Mouse (Mus musculus) heart, postnatal 0 days (tissue): Measurements from ENCODE around the gene Car15. TPM values are rescaled to one million over a fixed set of nuclear protein-coding genes. Genes with fewer than 3 reads are reported as not detected.

ENCODE experiments used
- ATAC-seq: fragments of 200-750 bp; cut with Nextera tagmentation; 2 replicates; pipeline ENCODE4 v1.8.0; 2017; ENCODE audit warnings: low read depth, moderate number of reproducible peaks, moderate library complexity; ENCODE audit not compliant: insufficient read depth
- DNase-seq: peaks from one replicate; pipeline ENCODE4 v3.0.0-alpha.2; 2016; ENCODE audit warnings: low spot score
- H3K27ac ChIP-seq: fragments of 300-500 bp; sonication (generic); 2 replicates; pipeline ENCODE4 v1.5.1; 2014; ENCODE audit warnings: low read depth, mild to moderate bottlenecking
- H3K27me3 ChIP-seq: fragments of 300-500 bp; sonication (generic); 2 replicates; pipeline ENCODE4 v1.6.1; 2014; ENCODE audit warnings: low read length, mixed read lengths; ENCODE audit not compliant: control insufficient read depth, insufficient read depth
- H3K36me3 ChIP-seq: fragments of 300-500 bp; sonication (generic); replicated peaks from 2 replicates; pipeline ENCODE4 v1.6.1; 2014; ENCODE audit warnings: low read length, mixed read lengths; ENCODE audit not compliant: control insufficient read depth, insufficient read depth
- H3K4me1 ChIP-seq: fragments of 300-500 bp; sonication (generic); 2 replicates; pipeline ENCODE4 v1.6.1; 2014; ENCODE audit warnings: antibody characterized with exemption; ENCODE audit not compliant: control insufficient read depth, insufficient read depth
- H3K4me2 ChIP-seq: fragments of 300-500 bp; sonication (generic); 2 replicates; pipeline ENCODE4 v1.6.1; 2014; ENCODE audit warnings: low read depth, mild to moderate bottlenecking, low read length, moderate library complexity
- H3K4me3 ChIP-seq: fragments of 300-500 bp; sonication (generic); 2 replicates; pipeline ENCODE4 v1.5.1; 2014; ENCODE audit warnings: low read depth, low read length
- H3K9ac ChIP-seq: fragments of 300-500 bp; sonication (generic); replicated peaks from 2 replicates; pipeline ENCODE4 v1.6.1; 2014; ENCODE audit warnings: low read depth, low read length, mixed read lengths
- H3K9me3 ChIP-seq: fragments of 300-500 bp; sonication (generic); replicated peaks from 2 replicates; pipeline ENCODE4 v1.6.1; 2016; ENCODE audit warnings: low read length; ENCODE audit not compliant: control insufficient read depth
- CTCF ChIP-seq: IDR thresholded peaks from 2 replicates; pipeline ENCODE4 v1.5.1; 2016; ENCODE audit warnings: antibody characterized with exemption, control low read depth, low read depth
- EP300 ChIP-seq: IDR thresholded peaks from 2 replicates; pipeline ENCODE4 v1.6.1; 2016; ENCODE audit warnings: antibody characterized with exemption, low read depth
- WGBS: fragments of 180-500 bp; shearing (Covaris S2); extraction: QIAGEN DNeasy Blood & Tissue Kit; methylation state at CpG from one replicate; pipeline ENCODE4 v1.1.7; 2014; 5-methylcytosine and 5-hydroxymethylcytosine counted together
- polyA plus RNA-seq: library from polyadenylated mRNA; unstranded; fragments of >200 nt; fragmentation: Nextera tagmentation; extraction: Ambion mirVana; gene quantifications from 2 replicates; pipeline ENCODE4 v1.2.1, GENCODE M21; 2015
- total RNA-seq: library from RNA; depleted of rRNA; stranded (reverse); fragments of >200 nt; gene quantifications from 2 replicates; pipeline ENCODE4 v1.2.3, GENCODE M21; 2014; ENCODE audit warnings: low replicate concordance

The Car15 gene
- total and polyA plus RNA-seq, 2 experiments from 2014 or later: 0.25 to 0.27 TPM

- H3K4me2 ChIP-seq: peak overlapping the region; percentile 51
- no peaks in the 10 kb centered on the region for H3K9me3 ChIP-seq
- H3K27ac ChIP-seq: no peak overlapping the region
- no peak for ATAC-seq
- H3K36me3 ChIP-seq: no peaks in the 10 kb centered on the region
- H3K27me3 ChIP-seq: peaks cover 91% of the 10 kb centered on the region
- no peak for TF ChIP-seq CTCF
- no peak for TF ChIP-seq EP300
- DNase-seq: no peak
- peak overlapping the region; percentile 34 for H3K4me3 ChIP-seq
- 18% methylated on average over 18 of the region's 18 CpGs for WGBS
- H3K4me1 ChIP-seq: peaks cover 17% of the 10 kb centered on the region
- H3K9ac ChIP-seq: no peak overlapping the region
Measured at GRCm38 (mm10) chr16:17802456-17802838, 35.7 kb downstream of the Car15 start.

- DNase-seq (no peak), ATAC-seq (no peak)
- H3K9ac ChIP-seq: no peak overlapping the region
- H3K27ac ChIP-seq: no peak overlapping the region
- TF ChIP-seq EP300 (no peak), CTCF (no peak)
- no peaks in the 10 kb centered on the region for H3K9me3 ChIP-seq
- H3K27me3 ChIP-seq: peaks cover 93% of the 10 kb centered on the region
- 22% methylated on average over 7 of the region's 7 CpGs for WGBS
- H3K4me1 ChIP-seq: peaks cover 17% of the 10 kb centered on the region
- H3K4me3 ChIP-seq: no peak overlapping the region
- no peak overlapping the region for H3K4me2 ChIP-seq
- H3K36me3 ChIP-seq: no peaks in the 10 kb centered on the region
Measured at GRCm38 (mm10) chr16:17801777-17802455, 36.2 kb downstream of the Car15 start.

- no peak overlapping the region for H3K27ac ChIP-seq
- H3K4me1 ChIP-seq: peaks cover 15% of the 10 kb centered on the region
- H3K36me3 ChIP-seq: no peaks in the 10 kb centered on the region
- no peaks in the 10 kb centered on the region for H3K9me3 ChIP-seq
- peaks cover 77% of the 10 kb centered on the region for H3K27me3 ChIP-seq
- H3K4me2 ChIP-seq: no peak overlapping the region
- H3K4me3 ChIP-seq: no peak overlapping the region
- H3K9ac ChIP-seq: no peak overlapping the region
- ATAC-seq (no peak), DNase-seq (no peak)
- no peak for TF ChIP-seq EP300
Measured at GRCm38 (mm10) chr16:17799584-17799983, 38.6 kb downstream of the Car15 start.

- no peak for TF ChIP-seq EP300
- no peak for TF ChIP-seq CTCF
- WGBS: 8% methylated on average over 37 of the region's 45 CpGs
- H3K9me3 ChIP-seq: no peaks in the 10 kb centered on the region
- peak overlapping the region; percentile 60 for H3K4me3 ChIP-seq
- H3K27ac ChIP-seq: peak overlapping the region; percentile 76
- H3K27me3 ChIP-seq: peaks cover 67% of the 10 kb centered on the region
- no peak for DNase-seq
- H3K9ac ChIP-seq: peak overlapping the region; percentile 71
- H3K36me3 ChIP-seq: no peaks in the 10 kb centered on the region
- peak; percentile 64 for ATAC-seq
- H3K4me2 ChIP-seq: peak overlapping the region; percentile 77
- peaks cover 9% of the 10 kb centered on the region for H3K4me1 ChIP-seq
Measured at GRCm38 (mm10) chr16:17798321-17799180, 39.6 kb downstream of the Car15 start.

- no peak for TF ChIP-seq CTCF
- no peak for TF ChIP-seq EP300
- H3K4me1 ChIP-seq: peaks cover 4% of the 10 kb centered on the region
- peak overlapping the region; percentile 76 for H3K27ac ChIP-seq
- peak overlapping the region; percentile 77 for H3K4me2 ChIP-seq
- H3K9me3 ChIP-seq: no peaks in the 10 kb centered on the region
- H3K36me3 ChIP-seq: peaks cover under 1% of the 10 kb centered on the region; the same call in 1 of the 2 replicates
- peaks cover 60% of the 10 kb centered on the region for H3K27me3 ChIP-seq
- WGBS: 9% methylated on average over 20 of the region's 29 CpGs
- peak overlapping the region; percentile 71 for H3K9ac ChIP-seq
- H3K4me3 ChIP-seq: peak overlapping the region; percentile 60
- peak; percentile 1; the same call in 1 of the 2 replicates for ATAC-seq
- no peak for DNase-seq
Measured at GRCm38 (mm10) chr16:17797812-17798311, 40.3 kb downstream of the Car15 start.
